ENCODE assay signal across 9 mouse cellular contexts in the genomic region with DNA sequence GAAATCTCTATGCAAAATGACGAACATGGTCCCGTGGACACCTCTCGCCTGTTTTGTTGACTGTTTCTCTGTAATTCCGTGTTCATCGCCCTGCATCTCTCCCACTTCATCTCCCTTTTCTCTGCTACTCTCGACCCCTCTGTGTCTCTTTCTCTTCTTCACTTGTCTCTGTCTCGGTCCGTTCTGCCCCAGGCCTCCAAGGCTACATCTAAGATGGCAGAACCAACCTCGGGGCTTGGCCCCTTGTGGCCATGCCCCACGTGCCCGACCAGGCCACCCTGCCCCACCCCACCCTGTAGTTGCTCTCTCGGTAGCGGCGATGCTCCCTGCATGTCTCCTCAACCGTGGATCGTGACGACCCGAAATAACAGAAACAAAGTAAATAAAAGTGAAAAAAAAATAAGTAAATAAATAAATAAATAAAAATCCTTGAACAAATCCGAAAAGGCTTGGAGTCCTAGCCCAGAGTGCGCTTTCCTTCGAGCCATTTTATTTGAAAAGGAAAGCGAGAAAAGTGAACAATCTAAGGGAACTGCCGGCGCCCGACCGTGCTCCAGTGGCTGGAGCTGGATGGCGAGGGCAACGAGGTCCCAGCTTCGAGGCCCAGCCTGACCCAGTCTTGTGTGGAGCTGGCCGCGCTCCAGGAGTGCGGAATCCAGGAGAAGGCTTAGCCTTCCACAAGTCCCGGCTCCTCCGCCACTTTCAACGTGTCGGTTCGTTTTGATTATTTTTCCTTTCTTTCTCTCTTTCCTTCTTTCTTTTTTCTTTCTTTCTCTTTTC.
DNase-seq lines count a peak whose midpoint lies in the region; ATAC-seq lines count a peak whose summit lies in the region.
"Had no signal": no experiment of that assay in that cellular context is flagged by ENCODE, and none has a peak within 500 bp of the region (broad histone marks: within the 10 kb centered on the region; RNA-seq: fewer than 3 reads in every experiment).

No protein-coding gene starts in this region.

- H3K4me2 ChIP-seq in embryonic facial prominence, embryonic 13.5 days = peak overlapping the region; percentile 90
- H3K4me2 ChIP-seq in hindbrain, embryonic 15.5 days = peak overlapping the region; percentile 75; the same call in 1 of the 2 replicates
- peak overlapping the region; percentile 88; the same call in 1 of the 2 replicates for H3K4me2 ChIP-seq in limb, embryonic 15.5 days

- ATAC-seq in embryonic facial prominence, embryonic 13.5 days (ENCODE audit: insufficient number of reproducible peaks, insufficient read depth, low FRiP score, low TSS enrichment, low read depth) = no peak
- ATAC-seq in hindbrain, embryonic 15.5 days (ENCODE audit: low FRiP score, low read depth) = no peak
- ATAC-seq in limb, embryonic 15.5 days (ENCODE audit: insufficient number of reproducible peaks, low FRiP score, low TSS enrichment, low read depth) = no peak

- 2% methylated on average over 37 of the region's 37 CpGs for WGBS in heart, embryonic 10.5 days
- 2% methylated on average over 37 of the region's 37 CpGs for WGBS in embryonic facial prominence, embryonic 13.5 days
- 3% methylated on average over 37 of the region's 37 CpGs for whole genome bisulfite sequencing in hindbrain, embryonic 15.5 days
- WGBS in limb, embryonic 15.5 days = 2% methylated on average over 37 of the region's 37 CpGs

- H3K36me3 ChIP-seq in heart, embryonic 10.5 days = no peaks in the 10 kb centered on the region
- H3K36me3 ChIP-seq in embryonic facial prominence, embryonic 13.5 days = no peaks in the 10 kb centered on the region
- H3K36me3 ChIP-seq in hindbrain, embryonic 15.5 days = no peaks in the 10 kb centered on the region
- H3K36me3 ChIP-seq in limb, embryonic 15.5 days = no peaks in the 10 kb centered on the region
- H3K36me3 ChIP-seq: G1E had no signal

- peaks cover 78% of the 10 kb centered on the region for H3K27me3 ChIP-seq in heart, embryonic 10.5 days (ENCODE audit: insufficient read depth, poor library complexity, severe bottlenecking)
- H3K27me3 ChIP-seq in embryonic facial prominence, embryonic 13.5 days = peaks cover 79% of the 10 kb centered on the region
- H3K27me3 ChIP-seq in hindbrain, embryonic 15.5 days = peaks cover 52% of the 10 kb centered on the region
- peaks cover 75% of the 10 kb centered on the region for H3K27me3 ChIP-seq in limb, embryonic 15.5 days

- no peak overlapping the region for H3K27ac ChIP-seq in heart, embryonic 10.5 days
- H3K27ac ChIP-seq in embryonic facial prominence, embryonic 13.5 days = no peak overlapping the region
- no peak overlapping the region for H3K27ac ChIP-seq in hindbrain, embryonic 15.5 days (replicated peaks)
- no peak overlapping the region for H3K27ac ChIP-seq in limb, embryonic 15.5 days

- peak; percentile 61 for DNase-seq in heart, embryonic 10.5 days (ENCODE audit: low spot score)
- no peak for DNase-seq in heart, adult 8-10 months (ENCODE audit: low spot score)
- no peak for DNase-seq in left cerebral cortex, postnatal 10 days (ENCODE audit: extremely low spot score in 1 of 2, low spot score in 2 of 2)
- no peak for DNase-seq in layer of hippocampus, adult 11-12 months (ENCODE audit: low spot score)
- DNase-seq in left cerebral cortex, postnatal 36 days (ENCODE audit: low spot score in 2 of 2) = no peak

- no peak overlapping the region for H3K9ac ChIP-seq in embryonic facial prominence, embryonic 13.5 days
- no peak overlapping the region for H3K9ac ChIP-seq in hindbrain, embryonic 15.5 days
- H3K9ac ChIP-seq in limb, embryonic 15.5 days = no peak overlapping the region

- peak overlapping the region; percentile 66; the same call in 1 of the 2 replicates for H3K4me3 ChIP-seq in heart, embryonic 10.5 days
- peak overlapping the region; percentile 48 for H3K4me3 ChIP-seq in embryonic facial prominence, embryonic 13.5 days
- 0 out of 2 replicates have a peak overlapping the region, but pooled peaks have one; percentile 8 for H3K4me3 ChIP-seq in hindbrain, embryonic 15.5 days
- peak overlapping the region; percentile 45 for H3K4me3 ChIP-seq in limb, embryonic 15.5 days

- peaks cover 34% of the 10 kb centered on the region for H3K4me1 ChIP-seq in heart, embryonic 10.5 days
- H3K4me1 ChIP-seq in embryonic facial prominence, embryonic 13.5 days = peaks cover 25% of the 10 kb centered on the region
- peaks cover 44% of the 10 kb centered on the region for H3K4me1 ChIP-seq in hindbrain, embryonic 15.5 days (replicated peaks)
- peaks cover 26% of the 10 kb centered on the region for H3K4me1 ChIP-seq in limb, embryonic 15.5 days

- no peaks in the 10 kb centered on the region for H3K9me3 ChIP-seq in heart, embryonic 10.5 days
- H3K9me3 ChIP-seq in embryonic facial prominence, embryonic 13.5 days = no peaks in the 10 kb centered on the region
- no peaks in the 10 kb centered on the region for H3K9me3 ChIP-seq in hindbrain, embryonic 15.5 days
- H3K9me3 ChIP-seq in limb, embryonic 15.5 days = no peaks in the 10 kb centered on the region
- H3K9me3 ChIP-seq: G1E had no signal

- intact Hi-C loops in left cerebral cortex, postnatal 10 days (cut with DNase I) = no loop called here
- intact Hi-C loops in left cerebral cortex, postnatal 36 days (cut with DNase I) = loop anchor here (5.0 kb wide), 1 partner anchor 95 kb away; no protein-coding TSS in a partner anchor

Comparison
In these comparisons a context has a peak if more than half of its experiments do, and no peak if none do; other contexts are left out.
1. H3K4me3 ChIP-seq: peak in every context shown above with its lines; median percentile 66 in heart, embryonic 10.5 days; 48 in embryonic facial prominence, embryonic 13.5 days; 45 in limb, embryonic 15.5 days; 8 in hindbrain, embryonic 15.5 days.